Mouse (Mus musculus) heart, adult 2 months (tissue): ENCODE data around the gene 2310046K23Rik.

Experiments
- CTCF ChIP-seq: fragments of 200-600 bp; IDR thresholded peaks from 2 replicates; pipeline ENCODE4 v1.8.1; 2022; ENCODE audit warnings: antibody characterized with exemption, mild to moderate bottlenecking, moderate library complexity
- POLR2A ChIP-seq: fragments of 200-500 bp; IDR thresholded peaks from 2 replicates; pipeline ENCODE4 v1.6.1; 2011; ENCODE audit warnings: mild to moderate bottlenecking, low read depth, low read length, control low read depth; ENCODE audit not compliant: insufficient read depth

GRCm38 (mm10) chr3:92508185-92508584 is 26.1 kb downstream of the 2310046K23Rik start:
- TF ChIP-seq CTCF, result no peak
- TF ChIP-seq POLR2A, result no peak
